9 mouse cellular contexts compared by ENCODE assay signal in the genomic region with DNA sequence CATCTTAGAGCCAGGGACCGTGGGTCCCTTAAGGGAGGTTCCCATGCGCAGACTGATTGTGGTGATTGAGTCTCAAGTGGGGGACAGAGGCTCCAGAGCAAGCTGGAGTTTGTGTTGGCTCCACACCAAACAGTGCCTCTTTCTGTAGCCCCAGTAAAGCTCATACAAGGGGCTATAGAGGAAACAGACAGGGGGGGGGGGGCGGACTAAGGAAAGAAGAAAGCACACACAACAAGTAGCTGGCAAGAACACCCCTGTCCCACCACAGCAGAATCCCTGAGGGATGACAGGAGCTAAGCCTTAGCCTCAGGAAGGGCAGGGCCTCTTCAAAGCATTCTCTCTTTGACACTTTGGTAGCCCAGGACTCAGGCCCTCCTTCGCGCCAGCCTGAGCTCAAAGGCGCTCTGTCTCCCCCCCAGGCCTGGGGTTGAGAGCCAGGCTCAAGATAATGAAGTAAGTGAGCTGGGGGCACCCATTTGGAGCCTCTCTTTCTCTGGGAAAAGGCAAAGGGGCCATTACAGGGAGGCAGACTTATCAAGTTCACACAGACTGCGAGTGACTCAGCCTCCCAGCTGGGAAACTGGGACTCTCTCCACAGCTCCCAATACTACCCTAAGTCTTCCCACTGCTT. TPM values are rescaled to one million over a fixed set of nuclear protein-coding genes. Genes with fewer than 3 reads are reported as not detected.
DNase-seq lines count a peak whose midpoint lies in the region; ATAC-seq lines count a peak whose summit lies in the region.
"Had no signal": no experiment of that assay in that cellular context is flagged by ENCODE, and none has a peak within 500 bp of the region (broad histone marks: within the 10 kb centered on the region; RNA-seq: fewer than 3 reads in every experiment).

No protein-coding gene starts in this region.

- no peak overlapping the region for H3K9ac ChIP-seq in hindbrain, embryonic 12.5 days
- H3K9ac ChIP-seq in forebrain, embryonic 15.5 days (replicated peaks) = no peak overlapping the region
- no peak overlapping the region for H3K9ac ChIP-seq in limb, embryonic 15.5 days
- H3K9ac ChIP-seq: lung, embryonic 14.5 days had no signal

- no peak overlapping the region for H3K4me3 ChIP-seq in hindbrain, embryonic 12.5 days
- H3K4me3 ChIP-seq in hindbrain, embryonic 10.5 days = no peak overlapping the region
- H3K4me3 ChIP-seq in forebrain, embryonic 15.5 days = no peak overlapping the region
- H3K4me3 ChIP-seq in limb, embryonic 15.5 days = no peak overlapping the region

- no peak for DNase-seq in hindbrain, embryonic 10.5 days (ENCODE audit: low spot score)
- DNase-seq in NIH3T3 (ENCODE audit: low read depth) = peak; percentile 59
- no peak for DNase-seq in cerebellum, adult 11 months
- DNase-seq in gastrocnemius, adult 8-10 months (ENCODE audit: low spot score in 2 of 2) = no peak
- no peak for DNase-seq in adrenal gland, postnatal 14 days
- DNase-seq: lung, embryonic 14.5 days had no signal

- peaks cover 9% of the 10 kb centered on the region for H3K4me1 ChIP-seq in hindbrain, embryonic 12.5 days
- H3K4me1 ChIP-seq in hindbrain, embryonic 10.5 days (replicated peaks) = peaks cover 23% of the 10 kb centered on the region
- H3K4me1 ChIP-seq in forebrain, embryonic 15.5 days = peaks cover 33% of the 10 kb centered on the region
- peaks cover 10% of the 10 kb centered on the region for H3K4me1 ChIP-seq in limb, embryonic 15.5 days

- no peaks in the 10 kb centered on the region for H3K9me3 ChIP-seq in hindbrain, embryonic 12.5 days (replicated peaks)
- no peaks in the 10 kb centered on the region for H3K9me3 ChIP-seq in hindbrain, embryonic 10.5 days
- H3K9me3 ChIP-seq in forebrain, embryonic 15.5 days = no peaks in the 10 kb centered on the region
- no peaks in the 10 kb centered on the region for H3K9me3 ChIP-seq in limb, embryonic 15.5 days

- H3K36me3 ChIP-seq in hindbrain, embryonic 12.5 days = no peaks in the 10 kb centered on the region
- H3K36me3 ChIP-seq in hindbrain, embryonic 10.5 days = no peaks in the 10 kb centered on the region
- H3K36me3 ChIP-seq in forebrain, embryonic 15.5 days = no peaks in the 10 kb centered on the region
- no peaks in the 10 kb centered on the region for H3K36me3 ChIP-seq in limb, embryonic 15.5 days

- H3K27ac ChIP-seq in hindbrain, embryonic 12.5 days = no peak overlapping the region
- H3K27ac ChIP-seq in hindbrain, embryonic 10.5 days = no peak overlapping the region; the same call in 1 of the 2 replicates
- peak overlapping the region; percentile 32 for H3K27ac ChIP-seq in forebrain, embryonic 15.5 days (replicated peaks)
- peak overlapping the region; percentile 47 for H3K27ac ChIP-seq in limb, embryonic 15.5 days

- H3K27me3 ChIP-seq in hindbrain, embryonic 12.5 days = no peaks in the 10 kb centered on the region
- no peaks in the 10 kb centered on the region for H3K27me3 ChIP-seq in hindbrain, embryonic 10.5 days (ENCODE audit: insufficient read depth, poor library complexity, severe bottlenecking)
- H3K27me3 ChIP-seq in forebrain, embryonic 15.5 days = no peaks in the 10 kb centered on the region
- no peaks in the 10 kb centered on the region for H3K27me3 ChIP-seq in limb, embryonic 15.5 days

- 64% methylated on average over 6 of the region's 7 CpGs for WGBS in hindbrain, embryonic 12.5 days
- WGBS in hindbrain, embryonic 10.5 days = 65% methylated on average over 7 of the region's 7 CpGs
- WGBS in forebrain, embryonic 15.5 days = 38% methylated on average over 7 of the region's 7 CpGs
- 64% methylated on average over 6 of the region's 7 CpGs for WGBS in limb, embryonic 15.5 days

- no peak overlapping the region for H3K4me2 ChIP-seq in hindbrain, embryonic 12.5 days (replicated peaks)
- no peak overlapping the region for H3K4me2 ChIP-seq in forebrain, embryonic 15.5 days (replicated peaks)
- H3K4me2 ChIP-seq in limb, embryonic 15.5 days = no peak overlapping the region
- H3K4me2 ChIP-seq: lung, embryonic 14.5 days had no signal

- ATAC-seq in hindbrain, embryonic 12.5 days (ENCODE audit: low FRiP score) = peak; percentile 75
- ATAC-seq in forebrain, embryonic 15.5 days (replicated peaks) = peak; percentile 70
- no peak for ATAC-seq in limb, embryonic 15.5 days (ENCODE audit: insufficient number of reproducible peaks, low FRiP score, low TSS enrichment, low read depth)

RNA-seq across cellular contexts. Expression of gene Aldh1l1, which starts 9.2 kb away (rescaled TPM):
- 13.0 and 19.4 TPM in 2 replicates for polyA plus RNA-seq in hindbrain, embryonic 12.5 days (2016; fragmentation: Nextera tagmentation; extraction: Ambion mirVana)
- polyA plus RNA-seq in hindbrain, embryonic 10.5 days (2016; fragmentation: Nextera tagmentation; extraction: Ambion mirVana) = 1.7 and 2.9 TPM in 2 replicates
- polyA plus RNA-seq in forebrain, embryonic 15.5 days (2015; fragmentation: Nextera tagmentation; extraction: Ambion mirVana) = 29.0 and 35.6 TPM in 2 replicates
- polyA plus RNA-seq in limb, embryonic 15.5 days (2015; fragmentation: Nextera tagmentation; extraction: Ambion mirVana) = 1.9 and 2.7 TPM in 2 replicates
- 1 to 10 TPM; 2.4 to 5.5 (median 4.0) TPM for total RNA-seq in gastrocnemius, adult 8-10 months (2022)
- total RNA-seq in adrenal gland, postnatal 14 days (2021) = 66.2 and 130 TPM in 2 replicates

RNA-seq across cellular contexts. Expression of gene Klf15, which starts 33.0 kb away (rescaled TPM):
- polyA plus RNA-seq in hindbrain, embryonic 12.5 days (2016; fragmentation: Nextera tagmentation; extraction: Ambion mirVana) = 6.3 and 6.9 TPM in 2 replicates
- 4.1 and 4.9 TPM in 2 replicates for polyA plus RNA-seq in hindbrain, embryonic 10.5 days (2016; fragmentation: Nextera tagmentation; extraction: Ambion mirVana)
- 12.9 and 13.1 TPM in 2 replicates for polyA plus RNA-seq in forebrain, embryonic 15.5 days (2015; fragmentation: Nextera tagmentation; extraction: Ambion mirVana)
- 5.9 and 6.0 TPM in 2 replicates for polyA plus RNA-seq in limb, embryonic 15.5 days (2015; fragmentation: Nextera tagmentation; extraction: Ambion mirVana)
- 10 to 100 TPM; 26.7 to 83.2 (median 44.3) TPM for total RNA-seq in gastrocnemius, adult 8-10 months (2022)
- total RNA-seq in adrenal gland, postnatal 14 days (2021) = 38.0 and 40.0 TPM in 2 replicates

Comparison
In these comparisons a context has a peak if more than half of its experiments do, and no peak if none do; other contexts are left out.
1. H3K27ac ChIP-seq: peak in forebrain, embryonic 15.5 days (single experiment) and limb, embryonic 15.5 days (single experiment); none in hindbrain, embryonic 12.5 days (single experiment) and hindbrain, embryonic 10.5 days (single experiment).